Mouse (Mus musculus): ENCODE measurements around the gene Ctdsp2. TPM values are rescaled to one million over a fixed set of nuclear protein-coding genes. Genes with fewer than 3 reads are reported as not detected.

Ctdsp2 gene
- polyA plus RNA-seq, 1 experiment, result 179 TPM

DNA sequence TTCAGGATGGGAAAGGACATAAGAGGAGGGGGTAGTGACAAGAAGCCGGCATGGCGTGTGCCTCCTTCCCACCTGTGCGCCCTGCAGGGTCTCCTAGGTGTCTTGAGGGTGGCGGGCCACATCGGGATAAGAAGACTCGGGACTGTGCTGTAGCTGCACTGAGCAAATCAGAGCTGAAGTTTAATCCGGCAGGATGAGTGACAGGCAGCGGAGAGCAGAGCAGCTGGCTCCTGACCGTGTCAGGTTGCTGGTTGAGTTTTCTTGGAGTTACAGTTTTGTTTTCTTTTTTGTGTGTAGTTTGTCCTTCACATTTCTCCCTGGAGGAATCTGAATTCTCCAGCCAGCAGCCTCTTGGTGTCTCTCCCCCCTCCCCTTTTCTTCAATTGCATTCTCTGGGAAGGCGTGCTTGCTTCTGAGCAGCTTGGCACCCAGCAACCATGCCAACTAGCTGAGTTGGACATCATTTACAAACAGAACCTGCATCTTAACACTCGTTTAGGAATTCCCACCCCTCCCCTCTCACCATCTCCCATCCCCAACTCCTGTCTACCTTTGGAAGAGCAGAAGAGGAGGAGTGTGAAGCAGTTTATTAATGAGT, 2.5 kb downstream of the Ctdsp2 start:
- H3K4me3 ChIP-seq (ENCODE audit: control insufficient read depth, insufficient read depth, low read length), result peak overlapping the region; percentile 81
- no peak for TF ChIP-seq POLR2A (IDR thresholded peaks at IDR 0.05; ENCODE audit: control insufficient read depth, extremely low read depth, insufficient read depth, low read length, poor library complexity)
- 0 out of 2 replicates have a peak, but pooled peaks have one; percentile 11 for TF ChIP-seq CTCF (IDR thresholded peaks at IDR 0.05; ENCODE audit: borderline replicate concordance, control insufficient read depth, extremely low read depth, insufficient read depth, low read length, poor library complexity)
- 66% methylated on average over 11 of the region's 11 CpGs for WGBS
- peaks cover 55% of the 10 kb centered on the region for H3K4me1 ChIP-seq (replicated peaks; ENCODE audit: control insufficient read depth, insufficient read depth, low read length)
- no peak overlapping the region for H3K27ac ChIP-seq (ENCODE audit: control insufficient read depth, insufficient read depth, low read length)
- H3K27me3 ChIP-seq (ENCODE audit: control insufficient read depth, insufficient read depth, low read length), result no peaks in the 10 kb centered on the region
- DNase-seq, result no peak
- no peaks in the 10 kb centered on the region for H3K36me3 ChIP-seq (ENCODE audit: control insufficient read depth, insufficient read depth, low read length)

DNA sequence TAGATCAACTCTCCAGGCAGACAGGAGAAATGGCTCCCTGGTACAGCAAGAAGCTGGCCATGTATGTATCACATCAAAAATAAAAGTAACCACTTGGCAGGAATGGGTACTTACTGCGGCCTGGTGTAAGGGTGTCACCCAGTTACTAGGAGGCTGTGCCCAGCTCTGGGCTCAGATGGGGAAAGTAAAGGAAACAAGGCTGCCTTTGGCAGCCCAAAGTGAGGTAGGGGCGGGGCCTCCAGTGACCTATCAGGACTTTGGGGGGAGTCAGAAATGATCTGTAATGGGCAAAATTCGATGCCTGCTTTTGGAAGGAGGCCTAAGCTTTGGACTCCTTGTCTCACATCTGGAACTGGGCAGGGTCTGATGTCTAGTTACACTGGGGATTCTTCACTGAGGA, 3.2 kb downstream of the Ctdsp2 start:
- H3K27me3 ChIP-seq (ENCODE audit: control insufficient read depth, insufficient read depth, low read length), result no peaks in the 10 kb centered on the region
- DNase-seq, result no peak
- TF ChIP-seq CTCF (IDR thresholded peaks at IDR 0.05; ENCODE audit: borderline replicate concordance, control insufficient read depth, extremely low read depth, insufficient read depth, low read length, poor library complexity) (no peak), POLR2A (IDR thresholded peaks at IDR 0.05; ENCODE audit: control insufficient read depth, extremely low read depth, insufficient read depth, low read length, poor library complexity) (no peak)
- H3K4me1 ChIP-seq (replicated peaks; ENCODE audit: control insufficient read depth, insufficient read depth, low read length), result peaks cover 62% of the 10 kb centered on the region
- no peak overlapping the region for H3K4me3 ChIP-seq (ENCODE audit: control insufficient read depth, insufficient read depth, low read length)
- H3K36me3 ChIP-seq (ENCODE audit: control insufficient read depth, insufficient read depth, low read length), result no peaks in the 10 kb centered on the region
- WGBS, result 57% methylated on average over 3 of the region's 3 CpGs
- H3K27ac ChIP-seq (ENCODE audit: control insufficient read depth, insufficient read depth, low read length), result no peak overlapping the region

GRCm38 (mm10) chr10:126983193-126983725, 4.7 kb downstream of the Ctdsp2 start:
- 79% methylated on average over 14 of the region's 14 CpGs for whole genome bisulfite sequencing
- TF ChIP-seq CTCF (IDR thresholded peaks at IDR 0.05; ENCODE audit: borderline replicate concordance, control insufficient read depth, extremely low read depth, insufficient read depth, low read length, poor library complexity) (no peak), POLR2A (IDR thresholded peaks at IDR 0.05; ENCODE audit: control insufficient read depth, extremely low read depth, insufficient read depth, low read length, poor library complexity) (no peak)
- no peak for DNase-seq
- peaks cover 67% of the 10 kb centered on the region for H3K4me1 ChIP-seq (replicated peaks; ENCODE audit: control insufficient read depth, insufficient read depth, low read length)
- no peaks in the 10 kb centered on the region for H3K27me3 ChIP-seq (ENCODE audit: control insufficient read depth, insufficient read depth, low read length)
- H3K36me3 ChIP-seq (ENCODE audit: control insufficient read depth, insufficient read depth, low read length), result no peaks in the 10 kb centered on the region
- H3K4me3 ChIP-seq (ENCODE audit: control insufficient read depth, insufficient read depth, low read length), result no peak overlapping the region
- H3K27ac ChIP-seq (ENCODE audit: control insufficient read depth, insufficient read depth, low read length), result no peak overlapping the region

DNA sequence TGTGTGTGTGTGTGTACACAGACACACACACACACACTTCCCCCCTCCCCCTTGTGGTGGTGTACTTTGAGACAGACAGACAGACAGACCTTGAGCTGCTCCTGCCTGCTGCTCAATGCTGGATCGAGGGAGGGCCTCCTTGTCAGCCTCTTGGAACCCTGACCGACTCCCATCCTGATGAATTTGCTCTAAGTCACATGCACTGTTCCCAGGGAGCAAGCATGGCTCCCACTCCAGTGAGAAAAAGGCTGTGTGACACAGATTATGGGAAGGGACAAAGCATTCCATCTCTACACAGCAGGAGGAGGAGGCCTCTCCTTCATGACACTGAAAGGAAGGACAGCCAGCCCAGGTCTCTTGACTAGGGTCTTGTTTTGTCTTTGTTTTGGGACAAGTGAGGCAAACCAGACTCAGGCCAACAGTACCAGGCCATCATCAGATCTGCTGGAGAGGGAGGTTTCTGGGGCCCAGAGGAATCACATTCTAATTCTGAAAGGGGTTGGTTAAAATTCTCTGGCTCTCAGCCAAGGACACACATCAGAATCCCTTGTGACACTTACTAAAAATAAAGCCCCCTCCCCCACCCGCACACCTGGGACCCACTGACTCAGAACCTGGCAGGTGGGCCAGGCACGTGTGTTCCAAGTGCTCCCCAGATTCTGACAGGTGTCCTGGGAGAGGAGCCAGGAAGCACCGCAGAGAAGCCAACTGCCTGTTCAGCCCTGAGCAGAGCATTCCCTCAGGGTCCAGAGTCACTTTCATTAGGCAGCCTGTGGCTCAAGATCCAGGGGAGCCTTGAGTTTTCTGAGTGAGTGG, 5.9 kb downstream of the Ctdsp2 start:
- TF ChIP-seq CTCF (IDR thresholded peaks at IDR 0.05; ENCODE audit: borderline replicate concordance, control insufficient read depth, extremely low read depth, insufficient read depth, low read length, poor library complexity) (no peak), POLR2A (IDR thresholded peaks at IDR 0.05; ENCODE audit: control insufficient read depth, extremely low read depth, insufficient read depth, low read length, poor library complexity) (no peak)
- Histone ChIP-seq H3K4me1 (replicated peaks; ENCODE audit: control insufficient read depth, insufficient read depth, low read length) (peaks cover 71% of the 10 kb centered on the region), H3K27ac (ENCODE audit: control insufficient read depth, insufficient read depth, low read length) (no peak overlapping the region), H3K4me3 (ENCODE audit: control insufficient read depth, insufficient read depth, low read length) (no peak overlapping the region), H3K27me3 (ENCODE audit: control insufficient read depth, insufficient read depth, low read length) (no peaks in the 10 kb centered on the region), H3K36me3 (ENCODE audit: control insufficient read depth, insufficient read depth, low read length) (no peaks in the 10 kb centered on the region)
- DNase-seq, result no peak
- 36% methylated on average over 5 of the region's 5 CpGs for WGBS

GRCm38 (mm10) chr10:126985127-126985526, 6.6 kb downstream of the Ctdsp2 start:
- no peak overlapping the region for H3K27ac ChIP-seq (ENCODE audit: control insufficient read depth, insufficient read depth, low read length)
- TF ChIP-seq POLR2A (IDR thresholded peaks at IDR 0.05; ENCODE audit: control insufficient read depth, extremely low read depth, insufficient read depth, low read length, poor library complexity), result no peak
- TF ChIP-seq CTCF (IDR thresholded peaks at IDR 0.05; ENCODE audit: borderline replicate concordance, control insufficient read depth, extremely low read depth, insufficient read depth, low read length, poor library complexity), result no peak
- H3K27me3 ChIP-seq (ENCODE audit: control insufficient read depth, insufficient read depth, low read length), result no peaks in the 10 kb centered on the region
- no peaks in the 10 kb centered on the region for H3K36me3 ChIP-seq (ENCODE audit: control insufficient read depth, insufficient read depth, low read length)
- WGBS, result 87% methylated on average over 4 of the region's 4 CpGs
- peaks cover 69% of the 10 kb centered on the region for H3K4me1 ChIP-seq (replicated peaks; ENCODE audit: control insufficient read depth, insufficient read depth, low read length)
- no peak overlapping the region for H3K4me3 ChIP-seq (ENCODE audit: control insufficient read depth, insufficient read depth, low read length)
- DNase-seq, result no peak

GRCm38 (mm10) chr10:126985579-126985978, 7.1 kb downstream of the Ctdsp2 start:
- 95% methylated on average over 9 of the region's 9 CpGs for WGBS

More at GRCm38 (mm10) chr10:126985579-126985978, 7.1 kb downstream of the Ctdsp2 start:
- Histone ChIP-seq H3K27ac (ENCODE audit: control insufficient read depth, insufficient read depth, low read length) (no peak overlapping the region), H3K4me1 (replicated peaks; ENCODE audit: control insufficient read depth, insufficient read depth, low read length) (peaks cover 66% of the 10 kb centered on the region), H3K36me3 (ENCODE audit: control insufficient read depth, insufficient read depth, low read length) (no peaks in the 10 kb centered on the region), H3K4me3 (ENCODE audit: control insufficient read depth, insufficient read depth, low read length) (no peak overlapping the region), H3K27me3 (ENCODE audit: control insufficient read depth, insufficient read depth, low read length) (no peaks in the 10 kb centered on the region)
- TF ChIP-seq CTCF (IDR thresholded peaks at IDR 0.05; ENCODE audit: borderline replicate concordance, control insufficient read depth, extremely low read depth, insufficient read depth, low read length, poor library complexity) (no peak), POLR2A (IDR thresholded peaks at IDR 0.05; ENCODE audit: control insufficient read depth, extremely low read depth, insufficient read depth, low read length, poor library complexity) (no peak)
- DNase-seq, result no peak

Measured in thymus, adult 2 months (tissue).